Comparison of ENCODE assay signal across 17 mouse cellular contexts in the genomic region with DNA sequence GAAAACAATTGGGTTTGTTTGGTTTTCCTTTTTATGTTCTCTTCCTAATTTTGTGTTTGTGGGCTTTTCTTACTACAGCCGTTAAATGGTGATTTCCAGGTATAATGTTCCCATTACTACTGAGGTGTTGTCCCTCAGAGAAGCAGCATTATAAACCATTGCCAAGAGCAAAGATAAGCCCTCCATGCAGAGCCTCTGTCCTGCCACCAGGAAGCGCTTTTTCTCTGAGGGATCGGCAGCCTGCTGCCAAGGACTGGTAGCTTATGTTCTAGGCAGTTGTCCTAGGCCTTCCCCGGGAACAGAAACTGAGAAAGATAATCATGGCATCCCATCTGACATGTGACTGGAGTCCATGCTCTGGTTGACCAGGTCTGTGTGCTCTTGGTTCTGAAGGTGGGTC. TPM values are rescaled to one million over a fixed set of nuclear protein-coding genes. Genes with fewer than 3 reads are reported as not detected.
DNase-seq lines count a peak whose midpoint lies in the region; ATAC-seq and TF ChIP-seq lines count a peak whose summit lies in the region.
"Had no signal": no experiment of that assay in that cellular context is flagged by ENCODE, and none has a peak within 500 bp of the region (broad histone marks: within the 10 kb centered on the region; RNA-seq: fewer than 3 reads in every experiment).

No protein-coding gene starts in this region.

- H3K4me1 ChIP-seq in hindbrain, embryonic 11.5 days (replicated peaks; ENCODE audit: control insufficient read depth, insufficient read depth, low read length): peaks cover 14% of the 10 kb centered on the region
- peaks cover 9% of the 10 kb centered on the region for H3K4me1 ChIP-seq in hindbrain, embryonic 16.5 days (ENCODE audit: control insufficient read depth, insufficient read depth, low read depth, low read length)
- peaks cover 6% of the 10 kb centered on the region for H3K4me1 ChIP-seq in testis, adult 2 months (ENCODE audit: control insufficient read depth, insufficient read depth, low read length)
- peaks cover 27% of the 10 kb centered on the region for H3K4me1 ChIP-seq in hindbrain, embryonic 15.5 days (replicated peaks)

- H3K4me2 ChIP-seq in hindbrain, embryonic 11.5 days (replicated peaks; ENCODE audit: low read depth, low read length): no peak overlapping the region
- no peak overlapping the region for H3K4me2 ChIP-seq in hindbrain, embryonic 16.5 days (ENCODE audit: low read length)
- H3K4me2 ChIP-seq in hindbrain, embryonic 15.5 days: no peak overlapping the region
- H3K4me2 ChIP-seq: heart, embryonic 11.5 days; limb, embryonic 12.5 days had no signal

- 89% methylated on average over 4 of the region's 4 CpGs for WGBS in hindbrain, embryonic 11.5 days
- 88% methylated on average over 4 of the region's 4 CpGs for WGBS in hindbrain, embryonic 16.5 days
- 87% methylated on average over 4 of the region's 4 CpGs for WGBS in hindbrain, embryonic 15.5 days

- no peak for ATAC-seq in hindbrain, embryonic 11.5 days (ENCODE audit: low FRiP score)
- no peak for ATAC-seq in hindbrain, embryonic 16.5 days
- no peak for ATAC-seq in hindbrain, embryonic 15.5 days (ENCODE audit: low FRiP score, low read depth)

- TF ChIP-seq CTCF in testis, adult 2 months (IDR thresholded peaks at IDR 0.05; ENCODE audit: control insufficient read depth, insufficient read depth, insufficient replicate concordance, low read depth, low read length): peak; percentile 26; the same call in 1 of the 2 replicates

- peak overlapping the region; percentile 93; the same call in 1 of the 2 replicates for H3K27ac ChIP-seq in hindbrain, embryonic 11.5 days (ENCODE audit: low read depth, low read length)
- no peak overlapping the region for H3K27ac ChIP-seq in hindbrain, embryonic 16.5 days (ENCODE audit: low read depth, low read length)
- 0 out of 2 replicates have a peak overlapping the region, but pooled peaks have one; percentile 7 for H3K27ac ChIP-seq in testis, adult 2 months (ENCODE audit: control insufficient read depth, insufficient read depth, low read depth, low read length)
- peak overlapping the region; percentile 61; the same call in 1 of the 2 replicates for H3K27ac ChIP-seq in hindbrain, embryonic 15.5 days (replicated peaks)
- H3K27ac ChIP-seq: limb, embryonic 12.5 days; liver, embryonic 14.5 days had no signal

- H3K4me3 ChIP-seq in hindbrain, embryonic 11.5 days (ENCODE audit: low read depth, low read length): no peak overlapping the region
- H3K4me3 ChIP-seq in hindbrain, embryonic 16.5 days (ENCODE audit: low read length): no peak overlapping the region
- no peak overlapping the region for H3K4me3 ChIP-seq in testis, adult 2 months (ENCODE audit: control insufficient read depth, low read depth, low read length)
- no peak overlapping the region for H3K4me3 ChIP-seq in hindbrain, embryonic 15.5 days
- H3K4me3 ChIP-seq: limb, embryonic 12.5 days had no signal

- H3K27me3 ChIP-seq in hindbrain, embryonic 11.5 days (ENCODE audit: control insufficient read depth, insufficient read depth, low read length): no peaks in the 10 kb centered on the region
- H3K27me3 ChIP-seq in hindbrain, embryonic 16.5 days (replicated peaks; ENCODE audit: control insufficient read depth, insufficient read depth, low read length): no peaks in the 10 kb centered on the region
- H3K27me3 ChIP-seq in testis, adult 2 months (ENCODE audit: control insufficient read depth, insufficient read depth, low read length): no peaks in the 10 kb centered on the region
- no peaks in the 10 kb centered on the region for H3K27me3 ChIP-seq in hindbrain, embryonic 15.5 days
- H3K27me3 ChIP-seq: limb, embryonic 12.5 days had no signal

- H3K9ac ChIP-seq in hindbrain, embryonic 11.5 days (ENCODE audit: low read depth, low read length): no peak overlapping the region
- no peak overlapping the region for H3K9ac ChIP-seq in hindbrain, embryonic 16.5 days (ENCODE audit: low read depth, low read length)
- no peak overlapping the region for H3K9ac ChIP-seq in hindbrain, embryonic 15.5 days
- H3K9ac ChIP-seq: limb, embryonic 12.5 days; liver, embryonic 14.5 days had no signal

- H3K36me3 ChIP-seq in hindbrain, embryonic 11.5 days (ENCODE audit: control insufficient read depth, insufficient read depth, low read length): no peaks in the 10 kb centered on the region
- H3K36me3 ChIP-seq in hindbrain, embryonic 16.5 days (ENCODE audit: control insufficient read depth, insufficient read depth, low read length): peaks cover 17% of the 10 kb centered on the region
- H3K36me3 ChIP-seq in testis, adult 2 months (ENCODE audit: control insufficient read depth, insufficient read depth, low read length): no peaks in the 10 kb centered on the region
- H3K36me3 ChIP-seq in hindbrain, embryonic 15.5 days: peaks cover 37% of the 10 kb centered on the region

- TF ChIP-seq POLR2A in testis, adult 2 months (IDR thresholded peaks at IDR 0.05; ENCODE audit: control insufficient read depth, low read depth, low read length): no peak

- no peak for DNase-seq in hindbrain, embryonic 11.5 days (ENCODE audit: low spot score)
- DNase-seq in testis, postnatal 14 days (ENCODE audit: low spot score): no peak
- no peak for DNase-seq in urinary bladder, adult 18-20 months (ENCODE audit: low spot score in 2 of 2)
- DNase-seq in right cerebral cortex, adult 18-20 months: no peak
- DNase-seq: adrenal gland, postnatal 14 days; cerebellum, adult 2 months; gastrocnemius, postnatal 14 days; heart, postnatal 4 days; kidney, adult 8-10 months; lung, postnatal 14 days had no signal

- no peaks in the 10 kb centered on the region for H3K9me3 ChIP-seq in hindbrain, embryonic 11.5 days (ENCODE audit: control insufficient read depth, low read length)
- no peaks in the 10 kb centered on the region for H3K9me3 ChIP-seq in hindbrain, embryonic 16.5 days (ENCODE audit: control insufficient read depth, low read length)
- H3K9me3 ChIP-seq in hindbrain, embryonic 15.5 days: no peaks in the 10 kb centered on the region
- H3K9me3 ChIP-seq: limb, embryonic 12.5 days had no signal

RNA-seq across cellular contexts. Expression of a gene that starts 24.7 kb away (rescaled TPM):
- polyA plus RNA-seq in hindbrain, embryonic 11.5 days (2014; fragmentation: Nextera tagmentation; extraction: Ambion mirVana): 0.08 TPM in 1 of 2 replicates, not detected in the other
- polyA plus RNA-seq in hindbrain, embryonic 16.5 days (2015; fragmentation: Nextera tagmentation; extraction: Ambion mirVana): not detected in 2 replicates
- 254 and 255 TPM in 2 replicates for polyA plus RNA-seq in testis, adult 2 months (2012; rRNA removed)
- 0.09 TPM in 1 of 2 replicates, not detected in the other for polyA plus RNA-seq in hindbrain, embryonic 15.5 days (2015; fragmentation: Nextera tagmentation; extraction: Ambion mirVana)
- polyA plus RNA-seq: embryonic facial prominence, embryonic 14.5 days; heart, embryonic 11.5 days; limb, embryonic 12.5 days had no signal

Comparison
In these comparisons a context has a peak if more than half of its experiments do, and no peak if none do; other contexts are left out.
1. RNA of a gene that starts 24.7 kb away (polyA plus RNA-seq): 254 to 255 TPM in testis, adult 2 months; not detected in hindbrain, embryonic 16.5 days, 0.08 TPM in hindbrain, embryonic 11.5 days and 0.09 TPM in hindbrain, embryonic 15.5 days; every median in the first group is over 100 times any median in the second.